Mouse (Mus musculus) cerebellum, adult 9-10 months (tissue): ENCODE measurements at regions not wholly inside any gene's neighbourhood (a gene's known extent, or its start where the extent isn't known, plus 50 kb on each side); places are given as distances from the start of the nearest gene placed in this dataset.
"Not testable (repeated sequence)": the region's sequence is repeated elsewhere in the genome, so short reads cannot be mapped to it uniquely, and the experiment has no call there.

Experiments used
- DNase-seq: peaks from one replicate; pipeline ENCODE4 v3.0.0; 2022

- no peak for DNase-seq
Observed at GRCm38 (mm10) chr19:54099292-54099691, 55.3 kb downstream of the Adra2a start.

- DNase-seq, result no peak
Observed at GRCm38 (mm10) chr19:54099769-54100168, 55.8 kb downstream of the Adra2a start.

GRCm38 (mm10) chr19:54106571-54106970, 62.6 kb downstream of the Adra2a start:
- no peak for DNase-seq

GRCm38 (mm10) chr19:54107103-54107821, 63.3 kb downstream of the Adra2a start:
- no peak for DNase-seq

- DNase-seq, result no peak
Observed at GRCm38 (mm10) chr19:54110080-54110479, 66.1 kb downstream of the Adra2a start.

GRCm38 (mm10) chr19:54112691-54113090, 68.7 kb downstream of the Adra2a start:
- DNase-seq, result no peak

- no peak for DNase-seq
Observed at GRCm38 (mm10) chr19:54113421-54113820, 69.5 kb downstream of the Adra2a start.

- DNase-seq, result peak; percentile 2
Observed at GRCm38 (mm10) chr19:54114588-54115317, 70.8 kb downstream of the Adra2a start.

GRCm38 (mm10) chr19:54115335-54115734, 71.4 kb downstream of the Adra2a start:
- DNase-seq, result no peak

GRCm38 (mm10) chr19:54116829-54117228, 72.9 kb downstream of the Adra2a start:
- DNase-seq, result no peak

GRCm38 (mm10) chr19:54117676-54118075, 73.7 kb downstream of the Adra2a start:
- DNase-seq, result no peak

GRCm38 (mm10) chr19:54123586-54123985, 79.6 kb downstream of the Adra2a start:
- no peak for DNase-seq

- not testable (repeated sequence) for DNase-seq
Observed at GRCm38 (mm10) chr19:54151766-54152165, 107.8 kb downstream of the Adra2a start.

- no peak for DNase-seq
Observed at GRCm38 (mm10) chr19:54154400-54154799, 110.4 kb downstream of the Adra2a start.

- DNase-seq, result no peak
Observed at GRCm38 (mm10) chr19:54170361-54170760, 126.4 kb downstream of the Adra2a start.

GRCm38 (mm10) chr19:54174090-54175055, 130.4 kb downstream of the Adra2a start:
- DNase-seq, result no peak

- DNase-seq, result no peak
Observed at GRCm38 (mm10) chr19:54175766-54176165, 131.8 kb downstream of the Adra2a start.

GRCm38 (mm10) chr19:54177491-54177890, 133.5 kb downstream of the Adra2a start:
- no peak for DNase-seq

- no peak for DNase-seq
Observed at GRCm38 (mm10) chr19:54200407-54200806, 156.5 kb downstream of the Adra2a start.

GRCm38 (mm10) chr19:54202456-54202855, 158.5 kb downstream of the Adra2a start:
- DNase-seq, result no peak

GRCm38 (mm10) chr19:54206819-54207218, 162.9 kb downstream of the Adra2a start:
- DNase-seq, result no peak

- no peak for DNase-seq
Observed at GRCm38 (mm10) chr19:54212169-54212568, 168.2 kb downstream of the Adra2a start.

- DNase-seq, result no peak
Observed at GRCm38 (mm10) chr19:54244176-54244575, 200.2 kb downstream of the Adra2a start.
